Mouse (Mus musculus) liver, embryonic 14.5 days (tissue): ENCODE results near the gene Angptl2.

Experiments used
- CTCF ChIP-seq: IDR thresholded peaks from 2 replicates; pipeline ENCODE4 v1.5.1; 2016; ENCODE audit warnings: antibody characterized with exemption, low read depth, control low read depth
- EP300 ChIP-seq: IDR thresholded peaks from 2 replicates; pipeline ENCODE4 v1.6.1; 2016; ENCODE audit warnings: antibody characterized with exemption, low read depth

DNA sequence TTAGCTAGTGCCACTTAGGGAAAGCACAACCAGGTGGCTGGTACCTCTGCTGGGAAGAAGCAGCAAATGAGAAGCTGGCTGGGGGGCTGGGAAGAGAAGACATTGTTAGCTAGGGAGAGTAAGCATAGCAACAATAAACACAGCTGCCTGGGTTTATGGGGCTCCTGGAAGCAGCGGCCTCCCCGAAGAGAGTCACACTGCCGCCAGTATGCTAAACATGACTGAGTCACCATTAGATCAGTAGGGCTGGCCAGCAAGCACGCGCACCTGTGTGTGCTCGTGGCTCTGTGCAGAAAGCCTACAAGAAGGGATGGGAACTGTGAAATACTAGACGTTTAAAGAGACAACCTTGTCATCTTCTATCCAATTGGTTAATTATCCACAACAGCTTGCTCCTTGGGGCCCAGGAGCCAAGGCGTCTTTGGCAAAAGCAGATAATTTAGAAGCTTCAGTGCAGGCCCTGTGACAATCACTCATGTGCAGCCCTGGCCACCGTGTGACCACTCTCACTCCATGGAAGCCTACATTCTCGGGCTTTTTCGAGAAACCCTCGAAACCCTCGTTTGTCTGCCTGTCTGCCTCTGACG is 9.8 kb upstream of the Angptl2 start:
- TF ChIP-seq EP300 (no peak), CTCF (no peak)
